Mouse (Mus musculus) mature B cell (primary cell): Measurements from ENCODE around the gene Rxfp2.

Experiments
- in situ Hi-C: fragments of 300-500 bp; cut with MboI; formaldehyde crosslinking; loops from 2 replicates; pipeline ENCODE4 v1.14.3; 2019

Gene Rxfp2

GRCm38 (mm10) chr5:150018656-150019055, at the start of gene Rxfp2:
Gene Rxfp2 (plus strand): TSS chr5:150018675.
- in situ Hi-C loops: no loop called here

DNA sequence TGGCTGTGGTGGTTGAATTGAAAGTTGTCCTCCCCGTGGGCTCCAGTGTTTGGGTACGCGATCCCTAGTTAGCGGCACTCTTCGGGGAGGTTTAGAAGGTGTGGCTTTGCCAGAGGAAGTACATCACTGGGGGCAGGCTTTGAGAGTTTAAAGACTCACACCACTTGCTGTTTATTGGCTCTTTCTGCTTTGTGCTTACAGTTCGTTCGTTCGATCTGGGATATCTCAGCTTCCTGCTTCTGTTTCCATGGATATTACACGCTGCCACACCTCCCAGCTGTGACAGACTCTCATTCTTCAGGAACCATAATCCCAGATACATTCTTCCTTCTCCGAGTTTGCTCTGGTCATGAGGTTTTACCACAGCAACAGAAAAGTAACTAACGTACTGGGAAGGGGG, 48.2 kb upstream of the Rxfp2 start:
- in situ Hi-C loops: no loop called here

DNA sequence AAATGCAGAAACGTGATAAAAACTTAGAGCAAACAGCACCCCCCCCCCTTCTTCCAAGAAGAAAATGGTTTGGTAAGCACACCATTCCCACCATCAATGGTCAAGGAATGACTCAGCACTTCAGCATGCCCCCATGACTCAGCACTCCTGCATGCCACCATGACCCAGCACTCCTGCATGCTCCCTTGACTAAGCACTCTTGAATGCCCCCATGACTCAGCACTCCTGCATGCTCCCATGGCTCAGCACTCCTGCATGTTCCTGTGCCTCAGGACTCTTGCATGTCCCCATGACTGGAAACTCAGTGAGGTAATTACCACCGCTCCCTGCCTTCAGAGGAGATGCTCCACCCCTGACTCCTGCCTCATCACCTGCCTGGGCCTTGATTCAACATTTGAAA, 41.4 kb upstream of the Rxfp2 start:
- in situ Hi-C loops: no loop called here

DNA sequence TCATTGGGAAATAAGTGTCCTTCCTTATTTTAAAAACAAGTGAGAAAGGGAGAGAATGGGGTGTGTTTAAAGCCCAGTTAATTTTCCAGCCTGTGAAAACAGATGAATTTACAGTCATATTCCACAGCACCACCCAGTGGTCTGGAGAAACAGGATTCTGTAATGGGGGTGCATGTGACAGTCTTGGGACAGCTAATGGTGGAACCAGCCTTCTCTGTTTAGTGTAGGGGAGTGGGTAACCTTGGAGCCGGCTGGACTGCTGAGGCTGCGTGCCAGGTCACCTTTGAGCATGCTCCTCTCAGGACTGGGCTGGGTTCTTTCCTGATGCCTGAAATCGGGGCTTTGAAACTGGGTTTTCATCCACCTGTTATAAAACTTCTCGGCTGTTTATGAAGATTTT, 34.9 kb upstream of the Rxfp2 start:
- in situ Hi-C loops: no loop called here

- in situ Hi-C loops: no loop called here
Observed at GRCm38 (mm10) chr5:149994578-149994977, 23.9 kb upstream of the Rxfp2 start.

DNA sequence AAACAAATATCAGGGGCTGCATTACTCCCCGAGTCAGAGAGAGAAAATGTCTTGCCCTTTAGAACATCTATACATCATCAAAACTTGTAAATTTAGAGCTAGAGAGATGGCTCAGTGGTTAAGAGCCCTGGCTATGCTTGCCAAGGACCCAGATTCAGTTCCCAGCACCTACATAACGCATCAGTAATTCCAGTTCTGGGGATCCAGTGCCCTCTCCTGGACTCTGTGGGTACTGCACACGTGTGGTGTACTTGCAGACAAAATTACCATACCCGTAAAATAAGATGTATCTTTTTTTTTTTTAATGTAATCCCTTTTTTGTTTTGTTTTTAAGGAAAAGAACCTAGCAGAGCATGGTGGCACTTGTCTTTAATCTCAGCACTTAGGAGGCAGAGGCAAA, 21.9 kb upstream of the Rxfp2 start:
- in situ Hi-C loops: no loop called here

DNA sequence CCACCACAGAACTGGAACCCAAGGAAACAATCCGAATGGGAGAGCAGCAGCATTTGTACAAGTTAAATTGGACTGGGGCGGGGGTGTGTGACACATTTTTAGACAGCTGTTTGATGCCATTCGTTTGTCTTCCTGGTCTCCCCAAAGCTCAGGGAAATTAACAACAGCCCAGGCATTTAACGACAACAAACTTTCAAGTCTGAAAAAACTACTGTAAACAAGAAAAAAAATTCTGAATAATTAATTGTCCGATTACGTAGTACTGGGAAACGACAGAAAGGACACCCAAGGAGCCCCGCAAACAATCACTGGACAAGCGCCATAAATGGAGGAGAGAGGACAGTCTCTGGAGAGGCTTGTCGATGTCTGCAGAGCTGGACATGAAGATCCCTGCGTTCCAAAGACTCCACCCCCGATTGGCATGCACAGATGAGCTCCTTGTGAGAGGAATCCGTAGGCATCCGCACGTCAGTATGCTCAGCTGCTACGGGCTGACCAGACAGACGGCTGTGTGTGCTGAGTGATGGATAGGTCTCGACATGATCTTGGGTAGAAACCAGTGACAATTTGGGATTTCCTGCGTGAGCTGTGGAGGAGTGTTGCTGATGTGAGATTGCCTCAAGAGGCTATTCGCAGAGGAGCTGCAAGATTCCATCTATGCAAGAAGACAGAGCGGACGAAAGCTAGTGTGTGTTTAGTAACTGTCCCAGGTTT, 21.0 kb upstream of the Rxfp2 start:
- in situ Hi-C loops: no loop called here

DNA sequence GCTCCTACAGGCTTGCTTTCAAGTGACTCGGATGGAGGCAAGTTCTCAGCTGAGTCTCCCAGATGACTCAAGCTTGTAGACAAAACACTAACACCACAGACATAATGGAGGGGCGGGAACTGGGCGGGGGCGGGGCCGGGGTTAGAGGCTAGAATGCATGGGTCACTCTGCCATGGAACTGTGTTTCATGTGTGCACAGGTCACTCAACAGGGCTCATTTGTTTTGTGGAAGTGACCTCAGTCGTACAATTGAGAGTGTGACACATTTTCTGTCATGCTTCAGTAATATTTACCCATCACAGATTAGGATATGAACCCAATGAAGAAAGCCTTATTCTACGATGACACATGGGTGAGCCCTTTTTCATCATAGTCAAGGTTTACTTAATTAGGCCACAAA, 20.2 kb upstream of the Rxfp2 start:
- in situ Hi-C loops: no loop called here

DNA sequence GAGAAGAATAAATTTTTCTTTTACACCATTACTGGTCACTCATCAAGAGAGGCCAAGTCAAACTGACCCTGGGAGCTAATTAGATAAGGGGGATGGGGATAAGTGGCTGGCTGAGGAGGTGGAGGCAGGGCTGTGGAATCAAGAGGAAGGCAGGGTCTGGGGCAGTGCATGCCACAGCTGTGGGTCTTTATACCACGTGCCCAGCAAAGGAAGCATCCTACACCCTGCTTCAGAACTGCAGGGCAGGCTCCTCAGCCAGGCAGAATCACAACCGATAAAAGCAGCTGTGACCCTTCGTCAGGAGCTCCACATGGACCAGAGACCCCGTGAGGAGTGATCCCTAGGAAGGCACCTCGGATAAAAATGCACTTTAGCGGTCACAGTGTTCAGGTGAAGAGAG, 13.1 kb upstream of the Rxfp2 start:
- in situ Hi-C loops: no loop called here

DNA sequence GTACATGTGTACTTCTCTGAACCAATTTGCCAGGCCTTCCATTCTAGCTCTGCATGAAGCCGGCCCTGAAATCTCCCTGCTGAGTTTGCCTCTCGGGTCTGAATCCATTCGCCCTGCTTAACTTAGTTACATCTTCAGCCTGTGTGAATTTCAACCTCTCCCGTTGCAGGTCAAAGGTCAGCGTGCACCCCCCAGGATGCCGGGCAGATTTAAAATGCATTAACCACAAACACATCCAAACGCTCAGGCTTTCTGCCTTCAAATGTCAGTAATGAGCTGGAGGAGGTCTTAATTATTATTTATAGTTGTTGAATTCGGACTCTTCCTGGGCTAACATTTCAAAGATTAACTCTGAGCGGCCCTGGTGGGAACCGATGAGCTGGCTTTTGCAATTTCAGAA, 1.6 kb upstream of the Rxfp2 start:
- in situ Hi-C loops: no loop called here

DNA sequence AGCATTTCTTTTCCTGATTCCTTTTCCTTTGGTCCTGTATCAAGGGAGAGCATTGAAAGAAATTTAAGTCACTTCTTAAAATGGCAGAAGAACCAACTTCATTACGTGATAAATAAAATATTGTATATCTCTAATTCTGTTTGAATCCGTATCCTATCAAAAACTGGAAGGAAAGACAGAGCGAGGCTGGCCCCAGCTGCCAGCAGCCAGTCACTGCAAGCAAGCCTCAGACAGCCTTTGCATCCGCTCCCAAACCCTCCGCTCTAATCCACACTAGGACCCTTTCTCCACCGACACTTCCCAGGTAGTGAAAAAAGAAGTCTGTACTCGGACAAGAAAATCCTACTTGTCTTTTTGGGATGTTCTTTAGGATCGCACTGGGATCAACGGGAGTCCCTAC, 803 bp upstream of the Rxfp2 start:
- in situ Hi-C loops: no loop called here

GRCm38 (mm10) chr5:150020851-150021250, 2.4 kb downstream of the Rxfp2 start:
- in situ Hi-C loops: no loop called here

GRCm38 (mm10) chr5:150021805-150022204, 3.3 kb downstream of the Rxfp2 start:
- in situ Hi-C loops: no loop called here

- in situ Hi-C loops: no loop called here
Observed at GRCm38 (mm10) chr5:150022556-150022955, 4.1 kb downstream of the Rxfp2 start.

DNA sequence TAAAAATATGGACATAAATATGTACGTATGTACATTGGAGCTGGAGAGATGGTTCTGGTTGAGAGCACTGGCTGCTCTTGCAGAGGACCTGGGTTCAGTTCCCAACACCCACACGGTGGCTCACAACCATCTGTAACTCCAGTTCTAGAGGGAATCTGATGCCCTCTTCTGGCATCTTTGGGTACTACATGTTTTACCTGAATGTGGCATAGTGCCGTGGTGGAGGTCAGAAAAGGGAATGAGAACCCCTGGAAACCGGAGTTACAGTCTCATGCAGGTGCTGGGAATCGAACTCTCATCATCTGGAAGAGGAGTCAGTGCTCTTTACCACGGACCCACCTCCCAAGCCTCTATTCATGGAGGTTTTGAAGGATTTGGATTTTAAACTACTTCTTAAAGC, 5.0 kb downstream of the Rxfp2 start:
- in situ Hi-C loops: no loop called here

GRCm38 (mm10) chr5:150024188-150024587, 5.7 kb downstream of the Rxfp2 start:
- in situ Hi-C loops: no loop called here

DNA sequence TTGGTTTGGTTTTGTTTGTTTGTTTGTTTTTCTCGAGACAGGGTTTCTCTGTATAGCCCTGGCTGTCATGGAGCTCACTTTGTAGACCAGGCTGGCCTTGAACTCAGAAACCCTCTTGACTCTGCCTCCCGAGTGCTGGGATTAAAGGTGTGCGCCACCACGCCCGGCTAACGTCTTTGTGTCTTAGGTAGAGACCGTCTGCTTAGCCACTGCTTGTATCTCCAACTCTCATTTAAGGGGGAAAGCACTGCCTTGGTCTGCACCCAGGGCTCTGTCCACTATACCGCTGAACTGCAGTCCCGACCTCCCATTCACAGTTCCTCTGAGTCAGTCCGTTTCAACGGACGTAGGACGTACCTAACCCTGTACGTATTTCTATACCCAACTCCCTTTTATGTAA, 6.4 kb downstream of the Rxfp2 start:
- in situ Hi-C loops: no loop called here

DNA sequence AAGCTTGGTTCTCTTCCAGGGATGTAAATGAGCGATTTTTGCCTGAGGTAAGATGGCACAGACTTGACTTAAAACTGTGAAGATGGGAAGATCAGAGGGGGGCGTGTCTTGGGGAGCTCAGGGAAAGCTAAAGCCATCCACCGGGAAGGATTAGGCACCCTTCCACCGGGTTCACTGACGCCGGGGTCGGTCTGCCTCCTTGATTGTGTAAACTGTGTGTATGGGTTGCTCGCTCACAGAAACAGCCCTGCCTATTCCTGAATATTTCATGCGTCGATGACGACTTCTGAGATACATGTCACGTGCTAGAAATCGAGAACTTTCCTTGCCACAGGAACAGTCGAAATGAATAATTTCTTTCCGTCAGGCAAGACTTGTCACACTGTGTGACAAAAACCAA, 6.9 kb downstream of the Rxfp2 start:
- in situ Hi-C loops: no loop called here

- in situ Hi-C loops: no loop called here
Observed at GRCm38 (mm10) chr5:150026509-150027087, 8.1 kb downstream of the Rxfp2 start.

- in situ Hi-C loops: no loop called here
Observed at GRCm38 (mm10) chr5:150031201-150031600, 12.7 kb downstream of the Rxfp2 start.

DNA sequence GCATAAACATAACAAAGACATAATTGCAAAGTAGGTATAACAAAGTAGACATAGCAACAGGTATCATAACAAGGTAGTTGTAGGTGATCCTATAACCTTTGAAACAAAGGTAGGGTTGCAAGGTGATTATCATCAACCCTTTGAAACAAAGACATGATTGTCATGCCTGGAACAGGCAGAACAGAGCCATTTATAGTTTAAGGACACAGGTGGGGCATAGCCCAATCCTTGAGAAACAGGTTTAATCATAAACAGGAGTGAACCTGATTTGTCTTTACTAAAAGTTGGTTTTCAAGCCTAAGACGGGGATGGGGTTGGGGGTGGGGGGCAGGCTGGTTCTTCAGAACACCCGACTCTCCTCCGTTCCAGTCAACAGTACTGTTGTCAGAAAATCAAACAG, 13.2 kb downstream of the Rxfp2 start:
- in situ Hi-C loops: no loop called here

GRCm38 (mm10) chr5:150032075-150032492, 13.6 kb downstream of the Rxfp2 start:
- in situ Hi-C loops: no loop called here

- in situ Hi-C loops: no loop called here
Observed at GRCm38 (mm10) chr5:150036286-150036685, 17.8 kb downstream of the Rxfp2 start.

- in situ Hi-C loops: no loop called here
Observed at GRCm38 (mm10) chr5:150036918-150037317, 18.4 kb downstream of the Rxfp2 start.
